ENCODE assay signal across 10 mouse cellular contexts in the genomic region with DNA sequence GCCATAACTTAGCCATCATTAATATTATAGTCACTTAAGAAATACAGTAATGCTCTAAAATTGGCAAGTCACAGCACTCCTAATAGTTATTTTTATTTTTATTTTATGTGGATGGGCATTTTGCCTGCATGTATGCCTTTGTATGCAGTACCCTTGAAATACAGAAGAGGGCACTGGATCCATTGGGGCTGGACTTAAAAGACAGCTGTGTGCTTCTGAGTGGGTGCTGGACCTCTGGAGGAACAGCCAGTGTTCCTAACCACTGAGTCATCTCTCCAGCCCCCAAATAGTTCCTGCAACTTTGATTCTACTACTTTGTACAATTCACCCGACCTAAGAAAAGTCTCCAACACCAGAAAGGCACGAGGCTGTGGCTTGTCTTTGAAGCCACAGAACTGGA. TPM values are rescaled to one million over a fixed set of nuclear protein-coding genes. Genes with fewer than 3 reads are reported as not detected.
DNase-seq lines count a peak whose midpoint lies in the region; ATAC-seq and TF ChIP-seq lines count a peak whose summit lies in the region.
"Had no signal": no experiment of that assay in that cellular context is flagged by ENCODE, and none has a peak within 500 bp of the region (broad histone marks: within the 10 kb centered on the region; RNA-seq: fewer than 3 reads in every experiment).

No protein-coding gene starts in this region.

- ATAC-seq in megakaryocyte-erythroid progenitor cell, adult 5-6 weeks (replicated peaks; ENCODE audit: low FRiP score, low TSS enrichment, poor library complexity, severe bottlenecking) = peak; percentile 86

- no peak for TF ChIP-seq POLR2A in brain, embryonic 14.5 days (IDR thresholded peaks at IDR 0.05; ENCODE audit: borderline replicate concordance, extremely low read depth, insufficient read depth, insufficient read length, poor library complexity, severe bottlenecking)

- no peak overlapping the region for H3K27ac ChIP-seq in layer of hippocampus, adult 2 months
- H3K27ac ChIP-seq: neural tube, embryonic 13.5 days had no signal

- peak; percentile 38 for DNase-seq in adrenal gland, postnatal 10 days
- no peak for DNase-seq in adrenal gland, adult 8-10 months
- no peak for DNase-seq in layer of hippocampus, adult 2 months (ENCODE audit: low spot score in 2 of 2)
- DNase-seq in layer of hippocampus, postnatal 36 days = no peak
- no peak for DNase-seq in brain, embryonic 14.5 days (ENCODE audit: low read depth)
- no peak for DNase-seq in gastrocnemius, postnatal 10 days
- DNase-seq in spleen, adult 18-20 months = no peak
- DNase-seq: cerebellum, adult 9-10 months had no signal

- H3K4me3 ChIP-seq in layer of hippocampus, adult 2 months = no peak overlapping the region
- H3K4me3 ChIP-seq: neural tube, embryonic 13.5 days had no signal

- peak; percentile 79 for TF ChIP-seq CTCF in layer of hippocampus, adult 2 months (conservative IDR thresholded peaks at IDR 0.05)
- TF ChIP-seq CTCF in brain, embryonic 14.5 days (IDR thresholded peaks at IDR 0.05; ENCODE audit: borderline replicate concordance, extremely low read depth, insufficient read depth, insufficient read length) = peak; percentile 43; the same call in 1 of the 2 replicates

RNA-seq across cellular contexts. Expression of a gene that starts 24.0 kb away (rescaled TPM):
- total RNA-seq in adrenal gland, postnatal 10 days (2021) = 10 to 100 TPM; 28.5 to 36.1 TPM
- total RNA-seq in adrenal gland, adult 8-10 months (2022) = 10 to 100 TPM; 44.7 to 54.1 (median 49.6) TPM
- 10 to 100 TPM; 88.3 to 92.9 TPM for total RNA-seq in layer of hippocampus, adult 2 months (2021)
- total RNA-seq in layer of hippocampus, postnatal 36 days (2021) = 100 to 1,000 TPM in 1 of 2 experiments, 10 to 100 TPM in 1; 95.8 to 101 TPM
- polyA plus RNA-seq in brain, embryonic 14.5 days (2012; rRNA removed) = 35.0 and 43.4 TPM in 2 replicates
- total RNA-seq in megakaryocyte-erythroid progenitor cell, adult 5-6 weeks (2014; fragmentation: Nextera tagmentation) = 15.6 and 25.5 TPM in 2 replicates
- total RNA-seq in megakaryocyte-erythroid progenitor cell, adult 5-6 weeks (2017) = 29.4 and 34.1 TPM in 2 replicates
- total RNA-seq in gastrocnemius, postnatal 10 days (2021) = 10 to 100 TPM; 30.5 to 31.0 TPM

RNA-seq across cellular contexts. Expression of a gene that starts 37.6 kb away (rescaled TPM):
- 10 to 100 TPM; 16.1 to 20.7 TPM for total RNA-seq in adrenal gland, postnatal 10 days (2021)
- total RNA-seq in adrenal gland, adult 8-10 months (2022) = 10 to 100 TPM; 38.3 to 87.2 (median 74.2) TPM
- total RNA-seq in layer of hippocampus, adult 2 months (2021) = 10 to 100 TPM; 28.4 to 32.1 TPM
- total RNA-seq in layer of hippocampus, postnatal 36 days (2021) = 10 to 100 TPM; 35.7 to 40.8 TPM
- 49.7 and 54.2 TPM in 2 replicates for polyA plus RNA-seq in brain, embryonic 14.5 days (2012; rRNA removed)
- total RNA-seq in megakaryocyte-erythroid progenitor cell, adult 5-6 weeks (2014; fragmentation: Nextera tagmentation) = 25.7 and 30.0 TPM in 2 replicates
- total RNA-seq in megakaryocyte-erythroid progenitor cell, adult 5-6 weeks (2017) = 64.9 and 102 TPM in 2 replicates
- total RNA-seq in gastrocnemius, postnatal 10 days (2021) = 10 to 100 TPM; 10.2 to 12.0 TPM
